Mouse (Mus musculus) adipose tissue, adult 10 weeks (tissue): ENCODE results near the gene Aass. TPM values are rescaled to one million over a fixed set of nuclear protein-coding genes. Genes with fewer than 3 reads are reported as not detected.

Source experiments
- polyA plus RNA-seq: library from polyadenylated mRNA; stranded (reverse); fragments of 350-450 nt; fragmentation: Illumina TruSeq; extraction: RNeasy Lipid Tissue Mini Kit (QIAGEN cat#74804); gene quantifications from one replicate; pipeline ENCODE4 v1.2.3, GENCODE M21; 2014; ENCODE audit warnings: low read depth, low replicate concordance

The Aass gene
- 8.6 TPM for polyA plus RNA-seq

DNA sequence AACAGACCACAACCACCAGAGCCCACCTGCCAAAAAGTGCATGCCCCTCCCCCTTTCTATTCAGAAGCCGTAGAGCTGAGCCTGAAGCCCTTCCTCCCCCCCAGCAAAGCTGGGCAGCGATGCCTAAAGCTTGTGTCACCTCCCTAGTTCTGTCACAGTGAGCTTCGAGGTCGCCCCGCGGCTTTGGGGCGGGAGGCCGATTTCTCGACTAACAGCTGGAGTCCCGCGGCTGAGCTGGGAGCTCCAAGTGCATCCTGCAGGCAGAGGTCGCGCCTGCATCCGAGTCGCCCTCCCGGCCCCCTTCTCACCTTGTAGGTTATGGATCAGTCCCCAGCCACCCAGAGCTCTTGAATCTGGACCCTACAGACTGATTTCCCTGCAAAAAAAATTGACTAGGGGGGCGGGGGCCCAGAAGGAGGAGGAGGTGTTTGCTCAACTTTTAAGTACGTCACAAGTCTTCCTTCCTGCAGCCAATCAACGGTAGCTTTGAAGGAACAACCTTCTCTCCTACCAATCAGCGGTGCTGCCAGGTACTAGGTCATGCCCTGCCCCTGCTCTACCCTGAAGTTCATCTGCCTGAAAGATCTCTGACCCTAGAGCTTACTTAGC is at the start of gene Aass:
TSS of gene Aass (minus strand) at position 414 of the 609 bp plus-strand sequence.

Other genes starting within 250 kb of the Aass start
- gene Fezf1, start 115.4 kb upstream of the Aass start, polyA plus RNA-seq: not detected